Mouse (Mus musculus): ENCODE measurements at regions not wholly inside any gene's neighbourhood (a gene's known extent, or its start where the extent isn't known, plus 50 kb on each side); places are given as distances from the start of the nearest gene placed in this dataset.
A peak's percentile ranks its signal among the peaks of the same experiment; 100 is the strongest.

- H3K4me1 ChIP-seq (ENCODE audit: control insufficient read depth, insufficient read depth, low read length) = no peaks in the 10 kb centered on the region
- WGBS = no CpG with 5 or more reads among the region's 1 CpGs
- no peak overlapping the region for H3K27ac ChIP-seq (ENCODE audit: low read depth, low read length)
- no peak overlapping the region for H3K4me3 ChIP-seq (ENCODE audit: low read depth, low read length)
- DNase-seq (ENCODE audit: low spot score) = no peak
- H3K9ac ChIP-seq (ENCODE audit: low read length) = no peak overlapping the region
- ATAC-seq (ENCODE audit: insufficient read depth, low FRiP score, low TSS enrichment) = no peak
- no peak overlapping the region for H3K4me2 ChIP-seq (ENCODE audit: low read depth)
- H3K27me3 ChIP-seq (ENCODE audit: control insufficient read depth, insufficient read depth, low read length) = no peaks in the 10 kb centered on the region
- no peaks in the 10 kb centered on the region for H3K9me3 ChIP-seq (ENCODE audit: control insufficient read depth, low read length)
- H3K36me3 ChIP-seq (ENCODE audit: control insufficient read depth, insufficient read depth, low read length) = no peaks in the 10 kb centered on the region
These were observed 100.3 kb upstream of the Cadm1 start for GRCm38 (mm10) chr9:47429691-47430090.

GRCm38 (mm10) chr9:47432715-47433114 is 97.3 kb upstream of the Cadm1 start:
- no peak overlapping the region for H3K4me3 ChIP-seq (ENCODE audit: low read depth, low read length)
- no peak overlapping the region for H3K27ac ChIP-seq (ENCODE audit: low read depth, low read length)
- H3K27me3 ChIP-seq (ENCODE audit: control insufficient read depth, insufficient read depth, low read length) = no peaks in the 10 kb centered on the region
- H3K36me3 ChIP-seq (ENCODE audit: control insufficient read depth, insufficient read depth, low read length) = no peaks in the 10 kb centered on the region
- no peaks in the 10 kb centered on the region for H3K9me3 ChIP-seq (ENCODE audit: control insufficient read depth, low read length)
- ATAC-seq (ENCODE audit: insufficient read depth, low FRiP score, low TSS enrichment) = no peak
- H3K9ac ChIP-seq (ENCODE audit: low read length) = no peak overlapping the region
- DNase-seq (ENCODE audit: low spot score) = no peak
- H3K4me2 ChIP-seq (ENCODE audit: low read depth) = no peak overlapping the region
- no peaks in the 10 kb centered on the region for H3K4me1 ChIP-seq (ENCODE audit: control insufficient read depth, insufficient read depth, low read length)
- 69% methylated on average over 4 of the region's 4 CpGs for WGBS

GRCm38 (mm10) chr9:47433185-47433584 is 96.8 kb upstream of the Cadm1 start:
- Histone ChIP-seq H3K9ac (ENCODE audit: low read length) (no peak overlapping the region), H3K27me3 (ENCODE audit: control insufficient read depth, insufficient read depth, low read length) (no peaks in the 10 kb centered on the region), H3K27ac (ENCODE audit: low read depth, low read length) (no peak overlapping the region), H3K36me3 (ENCODE audit: control insufficient read depth, insufficient read depth, low read length) (no peaks in the 10 kb centered on the region), H3K9me3 (ENCODE audit: control insufficient read depth, low read length) (no peaks in the 10 kb centered on the region), H3K4me1 (ENCODE audit: control insufficient read depth, insufficient read depth, low read length) (no peaks in the 10 kb centered on the region), H3K4me2 (ENCODE audit: low read depth) (no peak overlapping the region), H3K4me3 (ENCODE audit: low read depth, low read length) (no peak overlapping the region)
- DNase-seq (ENCODE audit: low spot score) (no peak), ATAC-seq (ENCODE audit: insufficient read depth, low FRiP score, low TSS enrichment) (no peak)
- WGBS = 78% methylated on average over 2 of the region's 2 CpGs

GRCm38 (mm10) chr9:47434091-47434490 is 95.9 kb upstream of the Cadm1 start:
- Histone ChIP-seq H3K4me2 (ENCODE audit: low read depth) (no peak overlapping the region), H3K36me3 (ENCODE audit: control insufficient read depth, insufficient read depth, low read length) (no peaks in the 10 kb centered on the region), H3K9me3 (ENCODE audit: control insufficient read depth, low read length) (no peaks in the 10 kb centered on the region), H3K4me3 (ENCODE audit: low read depth, low read length) (no peak overlapping the region), H3K4me1 (ENCODE audit: control insufficient read depth, insufficient read depth, low read length) (no peaks in the 10 kb centered on the region), H3K27ac (ENCODE audit: low read depth, low read length) (no peak overlapping the region), H3K27me3 (ENCODE audit: control insufficient read depth, insufficient read depth, low read length) (no peaks in the 10 kb centered on the region), H3K9ac (ENCODE audit: low read length) (no peak overlapping the region)
- WGBS = 97% methylated on average over 2 of the region's 2 CpGs
- DNase-seq (ENCODE audit: low spot score) = no peak
- ATAC-seq (ENCODE audit: insufficient read depth, low FRiP score, low TSS enrichment) = no peak

- H3K27me3 ChIP-seq (ENCODE audit: control insufficient read depth, insufficient read depth, low read length) = no peaks in the 10 kb centered on the region
- ATAC-seq (ENCODE audit: insufficient read depth, low FRiP score, low TSS enrichment) (no peak), DNase-seq (ENCODE audit: low spot score) (no peak)
- H3K9me3 ChIP-seq (ENCODE audit: control insufficient read depth, low read length) = no peaks in the 10 kb centered on the region
- H3K9ac ChIP-seq (ENCODE audit: low read length) = no peak overlapping the region
- H3K4me2 ChIP-seq (ENCODE audit: low read depth) = no peak overlapping the region
- H3K27ac ChIP-seq (ENCODE audit: low read depth, low read length) = no peak overlapping the region
- no peak overlapping the region for H3K4me3 ChIP-seq (ENCODE audit: low read depth, low read length)
- no peaks in the 10 kb centered on the region for H3K4me1 ChIP-seq (ENCODE audit: control insufficient read depth, insufficient read depth, low read length)
- no peaks in the 10 kb centered on the region for H3K36me3 ChIP-seq (ENCODE audit: control insufficient read depth, insufficient read depth, low read length)
- WGBS = 75% methylated on average over 4 of the region's 4 CpGs
These were observed 91.0 kb upstream of the Cadm1 start for GRCm38 (mm10) chr9:47438976-47439375.

GRCm38 (mm10) chr9:47439506-47439905 is 90.5 kb upstream of the Cadm1 start:
- Histone ChIP-seq H3K27me3 (ENCODE audit: control insufficient read depth, insufficient read depth, low read length) (no peaks in the 10 kb centered on the region), H3K4me1 (ENCODE audit: control insufficient read depth, insufficient read depth, low read length) (no peaks in the 10 kb centered on the region), H3K27ac (ENCODE audit: low read depth, low read length) (no peak overlapping the region), H3K36me3 (ENCODE audit: control insufficient read depth, insufficient read depth, low read length) (no peaks in the 10 kb centered on the region), H3K4me2 (ENCODE audit: low read depth) (peak overlapping the region; percentile 4; the same call in 1 of the 2 replicates), H3K4me3 (ENCODE audit: low read depth, low read length) (no peak overlapping the region), H3K9ac (ENCODE audit: low read length) (no peak overlapping the region), H3K9me3 (ENCODE audit: control insufficient read depth, low read length) (no peaks in the 10 kb centered on the region)
- 27% methylated on average over 11 of the region's 11 CpGs for WGBS
- no peak for ATAC-seq (ENCODE audit: insufficient read depth, low FRiP score, low TSS enrichment)
- DNase-seq (ENCODE audit: low spot score) = peak; percentile 21

- no peak overlapping the region for H3K4me3 ChIP-seq (ENCODE audit: low read depth, low read length)
- H3K4me1 ChIP-seq (ENCODE audit: control insufficient read depth, insufficient read depth, low read length) = no peaks in the 10 kb centered on the region
- DNase-seq (ENCODE audit: low spot score) (no peak), ATAC-seq (ENCODE audit: insufficient read depth, low FRiP score, low TSS enrichment) (no peak)
- no peaks in the 10 kb centered on the region for H3K27me3 ChIP-seq (ENCODE audit: control insufficient read depth, insufficient read depth, low read length)
- peak overlapping the region; percentile 4; the same call in 1 of the 2 replicates for H3K4me2 ChIP-seq (ENCODE audit: low read depth)
- no peaks in the 10 kb centered on the region for H3K36me3 ChIP-seq (ENCODE audit: control insufficient read depth, insufficient read depth, low read length)
- no peak overlapping the region for H3K27ac ChIP-seq (ENCODE audit: low read depth, low read length)
- H3K9ac ChIP-seq (ENCODE audit: low read length) = no peak overlapping the region
- WGBS = 21% methylated on average over 6 of the region's 6 CpGs
- no peaks in the 10 kb centered on the region for H3K9me3 ChIP-seq (ENCODE audit: control insufficient read depth, low read length)
These were observed 89.8 kb upstream of the Cadm1 start for GRCm38 (mm10) chr9:47440128-47440527.

- Histone ChIP-seq H3K9ac (ENCODE audit: low read length) (no peak overlapping the region), H3K4me1 (ENCODE audit: control insufficient read depth, insufficient read depth, low read length) (no peaks in the 10 kb centered on the region), H3K4me3 (ENCODE audit: low read depth, low read length) (no peak overlapping the region), H3K4me2 (ENCODE audit: low read depth) (no peak overlapping the region), H3K27ac (ENCODE audit: low read depth, low read length) (no peak overlapping the region), H3K9me3 (ENCODE audit: control insufficient read depth, low read length) (no peaks in the 10 kb centered on the region), H3K27me3 (ENCODE audit: control insufficient read depth, insufficient read depth, low read length) (no peaks in the 10 kb centered on the region), H3K36me3 (ENCODE audit: control insufficient read depth, insufficient read depth, low read length) (no peaks in the 10 kb centered on the region)
- 89% methylated on average over 8 of the region's 8 CpGs for WGBS
- no peak for DNase-seq (ENCODE audit: low spot score)
- no peak for ATAC-seq (ENCODE audit: insufficient read depth, low FRiP score, low TSS enrichment)
These were observed 88.8 kb upstream of the Cadm1 start for GRCm38 (mm10) chr9:47441155-47441554.

- Histone ChIP-seq H3K4me2 (ENCODE audit: low read depth) (no peak overlapping the region), H3K4me1 (ENCODE audit: control insufficient read depth, insufficient read depth, low read length) (no peaks in the 10 kb centered on the region), H3K9me3 (ENCODE audit: control insufficient read depth, low read length) (no peaks in the 10 kb centered on the region), H3K27ac (ENCODE audit: low read depth, low read length) (no peak overlapping the region), H3K27me3 (ENCODE audit: control insufficient read depth, insufficient read depth, low read length) (no peaks in the 10 kb centered on the region), H3K4me3 (ENCODE audit: low read depth, low read length) (no peak overlapping the region), H3K9ac (ENCODE audit: low read length) (no peak overlapping the region), H3K36me3 (ENCODE audit: control insufficient read depth, insufficient read depth, low read length) (no peaks in the 10 kb centered on the region)
- DNase-seq (ENCODE audit: low spot score) = no peak
- WGBS = 90% methylated on average over 2 of the region's 2 CpGs
- no peak for ATAC-seq (ENCODE audit: insufficient read depth, low FRiP score, low TSS enrichment)
These were observed 85.8 kb upstream of the Cadm1 start for GRCm38 (mm10) chr9:47444168-47444567.
